Mouse (Mus musculus) liver, embryonic 13.5 days (tissue): ENCODE measurements around the gene H6pd. TPM values are rescaled to one million over a fixed set of nuclear protein-coding genes. Genes with fewer than 3 reads are reported as not detected.
A peak's percentile ranks its signal among the peaks of the same experiment; 100 is the strongest.

Experiments
- ATAC-seq: fragments of 200-750 bp; cut with Nextera tagmentation; 2 replicates; pipeline ENCODE4 v1.8.0; 2017; ENCODE audit warnings: low read depth, mild to moderate bottlenecking, moderate number of reproducible peaks, moderate library complexity
- DNase-seq: peaks from one replicate; pipeline ENCODE4 v3.0.0; 2022
- H3K27ac ChIP-seq: fragments of 300-500 bp; sonication (generic); 2 replicates; pipeline ENCODE4 v1.5.1; 2015; ENCODE audit warnings: moderate library complexity, mild to moderate bottlenecking, inconsistent platforms
- H3K27me3 ChIP-seq: fragments of 300-500 bp; sonication (generic); 2 replicates; pipeline ENCODE4 v1.6.1; 2015; ENCODE audit warnings: mild to moderate bottlenecking, inconsistent platforms
- H3K36me3 ChIP-seq: fragments of 300-500 bp; sonication (generic); 2 replicates; pipeline ENCODE4 v1.6.1; 2015; ENCODE audit warnings: mild to moderate bottlenecking, inconsistent platforms
- H3K4me1 ChIP-seq: fragments of 300-500 bp; sonication (generic); replicated peaks from 2 replicates; pipeline ENCODE4 v1.6.1; 2015; ENCODE audit warnings: inconsistent platforms
- H3K4me2 ChIP-seq: fragments of 300-500 bp; sonication (generic); 2 replicates; pipeline ENCODE4 v1.6.1; 2015; ENCODE audit warnings: inconsistent platforms, mild to moderate bottlenecking, moderate library complexity
- H3K4me3 ChIP-seq: fragments of 300-500 bp; sonication (generic); replicated peaks from 2 replicates; pipeline ENCODE4 v1.5.1; 2015; ENCODE audit warnings: mild to moderate bottlenecking, inconsistent platforms
- H3K9ac ChIP-seq: fragments of 300-500 bp; sonication (generic); 2 replicates; pipeline ENCODE4 v1.6.1; 2015; ENCODE audit warnings: mild to moderate bottlenecking, inconsistent platforms
- H3K9me3 ChIP-seq: fragments of 300-500 bp; sonication (generic); replicated peaks from 2 replicates; pipeline ENCODE4 v1.6.1; 2016; ENCODE audit warnings: inconsistent platforms
- WGBS: fragments of 180-500 bp; shearing (Covaris S2); methylation state at CpG from one replicate; pipeline ENCODE4 v1.1.7; 2015; ENCODE audit not compliant: insufficient replicate concordance; 5-methylcytosine and 5-hydroxymethylcytosine counted together
- polyA plus RNA-seq: library from polyadenylated mRNA; unstranded; fragments of >200 nt; fragmentation: Nextera tagmentation; extraction: Ambion mirVana; gene quantifications from 2 replicates; pipeline ENCODE4 v1.2.1, GENCODE M21; 2015

Gene H6pd
- polyA plus RNA-seq, 1 experiment from 2014 or later = 6.8 TPM

DNA sequence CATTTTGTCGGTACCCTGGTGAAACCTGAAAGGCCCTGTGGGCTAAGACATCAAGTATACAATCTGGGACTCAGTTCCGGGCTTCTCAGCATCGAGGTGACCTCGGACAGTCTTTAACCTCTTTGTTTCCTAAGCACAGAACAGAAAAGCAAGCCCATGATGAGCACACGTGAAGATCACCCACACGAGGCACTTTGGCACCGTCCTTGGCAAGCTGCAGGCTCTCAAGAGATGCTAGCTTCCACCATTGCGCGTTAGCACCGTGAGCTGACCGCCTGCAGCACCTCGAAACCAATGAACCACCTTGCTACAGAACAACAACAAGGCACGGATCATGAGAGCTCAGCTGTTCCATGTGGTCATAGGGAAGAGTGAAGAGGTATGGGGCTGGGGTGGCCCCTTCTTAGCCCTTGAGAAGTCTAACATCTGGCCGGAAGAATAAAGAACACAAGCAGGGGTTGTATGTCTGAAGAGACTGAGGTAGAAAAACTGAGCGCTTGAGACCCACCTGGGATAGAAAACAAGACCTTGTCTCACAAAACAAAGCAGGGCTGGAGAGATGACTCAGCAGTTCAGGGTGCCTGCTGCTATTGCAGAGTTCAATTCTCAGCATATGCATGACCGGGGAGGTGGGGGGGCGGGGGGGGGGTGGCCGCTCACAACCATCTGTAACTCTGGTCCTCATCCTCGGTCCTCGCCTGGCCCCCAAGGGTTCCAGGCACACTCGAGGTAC is 2.5 kb downstream of the H6pd start:
- peak overlapping the region; percentile 39; the same call in 1 of the 2 replicates for H3K27ac ChIP-seq
- H3K9me3 ChIP-seq = no peaks in the 10 kb centered on the region
- no peak for DNase-seq
- H3K4me1 ChIP-seq = peaks cover 73% of the 10 kb centered on the region
- ATAC-seq = no peak
- WGBS = 70% methylated on average over 21 of the region's 21 CpGs
- H3K9ac ChIP-seq = 0 out of 2 replicates have a peak overlapping the region, but pooled peaks have one; percentile 33
- H3K4me2 ChIP-seq = peak overlapping the region; percentile 94
- peaks cover 14% of the 10 kb centered on the region for H3K36me3 ChIP-seq
- H3K4me3 ChIP-seq = no peak overlapping the region
- H3K27me3 ChIP-seq = no peaks in the 10 kb centered on the region

DNA sequence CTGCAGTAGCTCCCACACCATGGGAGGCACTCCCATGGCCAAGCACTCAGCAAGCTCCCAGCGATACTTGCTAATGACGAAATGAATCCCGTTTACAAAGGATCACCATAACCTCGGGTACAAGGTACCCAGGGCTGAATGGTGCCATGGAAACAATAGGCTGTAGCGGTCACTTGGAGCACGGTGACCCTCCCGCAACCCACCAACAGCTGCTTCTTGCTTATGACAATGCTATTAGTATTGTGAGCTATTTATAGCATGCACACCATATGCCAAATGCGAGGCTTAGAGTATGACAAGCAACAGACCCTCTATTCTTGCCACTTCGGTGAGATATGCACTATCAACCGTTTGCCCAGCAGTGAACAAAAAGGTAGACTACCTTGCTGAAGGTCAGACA is 3.6 kb downstream of the H6pd start:
- Histone ChIP-seq H3K4me3 (no peak overlapping the region), H3K27ac (no peak overlapping the region), H3K27me3 (no peaks in the 10 kb centered on the region), H3K4me1 (peaks cover 82% of the 10 kb centered on the region), H3K9me3 (no peaks in the 10 kb centered on the region), H3K9ac (no peak overlapping the region), H3K4me2 (no peak overlapping the region), H3K36me3 (peaks cover 14% of the 10 kb centered on the region)
- ATAC-seq = no peak
- WGBS = 80% methylated on average over 10 of the region's 10 CpGs
- no peak for DNase-seq

GRCm38 (mm10) chr4:150003641-150004040 is 5.2 kb downstream of the H6pd start:
- H3K9ac ChIP-seq = no peak overlapping the region
- WGBS = 75% methylated on average over 4 of the region's 4 CpGs
- no peak overlapping the region; the same call in 1 of the 2 replicates for H3K27ac ChIP-seq
- ATAC-seq (no peak), DNase-seq (no peak)
- no peaks in the 10 kb centered on the region for H3K27me3 ChIP-seq
- no peak overlapping the region for H3K4me3 ChIP-seq
- peaks cover 80% of the 10 kb centered on the region for H3K4me1 ChIP-seq
- H3K36me3 ChIP-seq = peaks cover 14% of the 10 kb centered on the region
- H3K4me2 ChIP-seq = no peak overlapping the region
- H3K9me3 ChIP-seq = no peaks in the 10 kb centered on the region

DNA sequence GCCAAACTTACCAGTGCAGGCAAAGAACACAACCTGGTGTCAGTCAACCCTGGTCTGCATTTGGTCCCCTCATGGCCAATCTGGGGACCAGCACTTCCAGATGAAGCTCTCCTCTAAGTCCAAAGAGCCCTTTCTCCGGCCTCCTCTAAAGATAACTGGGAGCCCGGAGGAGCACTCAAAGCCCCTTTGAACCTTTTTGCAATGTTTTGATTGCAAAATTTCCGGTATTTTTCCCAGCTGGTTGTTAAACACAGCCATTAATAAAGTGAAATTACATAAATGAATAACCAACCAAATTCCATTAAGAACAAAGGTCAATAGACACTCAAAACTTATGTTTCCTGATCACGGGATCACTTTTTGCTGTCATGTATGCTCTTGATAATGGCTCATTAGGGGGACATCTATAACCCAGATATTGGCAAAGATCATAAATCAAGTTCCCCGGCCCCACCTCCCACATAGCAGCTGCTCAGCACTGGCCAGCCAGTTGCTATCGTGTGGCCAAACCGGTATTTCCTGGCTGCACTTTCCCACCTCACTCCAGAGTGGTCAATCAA is 5.7 kb downstream of the H6pd start:
- Histone ChIP-seq H3K4me2 (no peak overlapping the region), H3K27ac (peak overlapping the region; percentile 80), H3K9me3 (no peaks in the 10 kb centered on the region), H3K36me3 (peaks cover 14% of the 10 kb centered on the region), H3K27me3 (no peaks in the 10 kb centered on the region), H3K4me3 (no peak overlapping the region), H3K4me1 (peaks cover 79% of the 10 kb centered on the region), H3K9ac (no peak overlapping the region)
- no peak for DNase-seq
- WGBS = 48% methylated on average over 7 of the region's 7 CpGs
- ATAC-seq = no peak

DNA sequence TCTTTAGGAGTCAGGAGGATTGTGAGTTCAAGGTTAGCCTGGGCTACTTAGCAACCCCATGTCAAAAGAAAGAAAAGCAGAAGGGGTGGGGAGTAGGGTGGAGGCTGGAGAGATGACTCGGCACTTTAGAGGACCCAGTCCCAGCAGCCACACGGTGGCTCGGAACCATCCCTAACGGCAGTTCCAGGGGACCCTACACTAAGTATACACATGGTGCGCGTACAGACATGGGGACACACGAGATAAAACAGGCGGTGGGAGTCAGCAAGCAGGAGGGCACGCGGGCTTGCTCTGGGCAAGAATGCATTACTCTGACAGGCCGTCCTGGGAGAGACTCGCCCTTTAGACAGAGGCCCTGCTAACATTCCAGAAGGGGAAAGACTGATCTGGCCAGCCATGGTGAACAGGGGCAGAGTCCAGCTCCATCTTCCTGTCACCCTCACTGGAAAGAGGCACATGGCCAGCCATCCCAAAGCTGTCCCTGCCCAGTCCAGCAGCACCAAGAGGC is 6.7 kb downstream of the H6pd start:
- 8% methylated on average over 12 of the region's 12 CpGs for WGBS
- ATAC-seq = peak; percentile 72
- Histone ChIP-seq H3K4me2 (peak overlapping the region; percentile 53), H3K27me3 (no peaks in the 10 kb centered on the region), H3K4me1 (peaks cover 79% of the 10 kb centered on the region), H3K27ac (peak overlapping the region; percentile 80), H3K9me3 (no peaks in the 10 kb centered on the region), H3K9ac (peak overlapping the region; percentile 49), H3K36me3 (peaks cover 14% of the 10 kb centered on the region), H3K4me3 (peak overlapping the region; percentile 18; the same call in 1 of the 2 replicates)
- DNase-seq = peak; percentile 42

DNA sequence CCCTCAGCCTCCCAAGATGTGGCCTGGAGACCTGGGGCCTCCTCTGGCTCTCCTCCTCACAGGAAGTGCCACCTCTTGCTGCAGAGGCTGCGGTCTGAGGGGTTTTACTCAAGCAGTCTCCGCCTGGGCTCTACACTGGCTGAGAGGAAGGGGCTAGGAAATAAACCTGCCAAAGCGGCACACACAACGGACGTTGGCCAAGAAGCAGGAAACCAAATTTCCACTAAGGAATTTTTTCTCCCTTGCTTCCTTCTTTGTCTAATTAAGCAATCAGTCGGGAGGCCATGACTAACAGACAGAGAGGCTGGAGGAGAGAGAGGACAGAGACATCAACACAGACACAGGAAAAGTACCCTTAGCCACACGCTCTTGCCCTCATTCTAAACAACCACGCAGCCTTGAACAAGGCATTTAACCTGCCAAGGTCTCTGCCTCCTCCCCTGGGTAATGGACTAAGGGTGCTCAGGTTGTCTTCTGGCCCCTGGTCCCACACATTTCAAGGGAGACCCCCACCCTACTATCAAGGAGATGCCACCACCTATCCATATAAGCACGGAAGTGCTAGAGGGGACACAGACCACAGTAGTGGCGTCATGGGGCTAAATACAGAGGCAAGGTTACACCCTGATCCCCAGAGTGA is 7.5 kb downstream of the H6pd start:
- H3K4me1 ChIP-seq = peaks cover 74% of the 10 kb centered on the region
- peak overlapping the region; percentile 49; the same call in 1 of the 2 replicates for H3K9ac ChIP-seq
- no peaks in the 10 kb centered on the region for H3K9me3 ChIP-seq
- H3K4me3 ChIP-seq = no peak overlapping the region
- H3K4me2 ChIP-seq = peak overlapping the region; percentile 53
- 23% methylated on average over 10 of the region's 10 CpGs for WGBS
- H3K27ac ChIP-seq = peak overlapping the region; percentile 80
- H3K36me3 ChIP-seq = peaks cover 14% of the 10 kb centered on the region
- ATAC-seq (0 out of 2 replicates have a peak, but pooled peaks have one; percentile 5), DNase-seq (no peak)
- H3K27me3 ChIP-seq = no peaks in the 10 kb centered on the region

DNA sequence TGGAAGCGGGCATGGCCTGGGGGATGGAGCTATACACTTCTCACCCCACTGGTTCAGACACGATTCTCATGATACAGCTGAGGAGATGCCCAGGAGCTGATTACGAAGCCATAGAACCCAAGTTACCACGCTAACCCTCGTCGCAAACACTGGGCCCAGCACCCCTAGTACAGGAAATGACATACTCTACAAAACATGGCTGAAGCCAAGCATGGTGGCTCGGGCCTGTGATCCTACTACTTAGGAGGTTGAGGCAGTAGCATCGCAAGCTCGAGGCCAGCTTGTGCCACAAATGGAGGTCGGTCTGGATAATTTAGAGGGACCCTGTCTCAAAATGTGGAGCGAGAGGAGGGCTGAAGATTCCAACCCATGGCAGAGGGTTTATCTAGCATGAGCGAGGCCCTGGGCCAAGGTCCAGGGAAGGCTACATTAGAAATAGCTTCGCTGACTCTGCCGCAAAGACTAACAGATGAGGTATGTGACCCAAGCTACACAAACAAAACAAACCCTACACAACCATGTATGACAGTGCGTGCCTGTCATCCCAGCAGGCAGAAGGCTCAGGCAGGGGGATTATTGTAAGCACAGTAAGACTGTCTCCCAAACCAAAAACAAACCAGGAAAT is 8.8 kb downstream of the H6pd start:
- H3K36me3 ChIP-seq = peaks cover 10% of the 10 kb centered on the region
- 73% methylated on average over 15 of the region's 15 CpGs for WGBS
- no peak overlapping the region for H3K9ac ChIP-seq
- no peaks in the 10 kb centered on the region for H3K9me3 ChIP-seq
- DNase-seq (no peak), ATAC-seq (no peak)
- H3K4me3 ChIP-seq = no peak overlapping the region
- H3K27me3 ChIP-seq = no peaks in the 10 kb centered on the region
- H3K27ac ChIP-seq = no peak overlapping the region
- H3K4me2 ChIP-seq = 0 out of 2 replicates have a peak overlapping the region, but pooled peaks have one; percentile 1
- peaks cover 70% of the 10 kb centered on the region for H3K4me1 ChIP-seq

DNA sequence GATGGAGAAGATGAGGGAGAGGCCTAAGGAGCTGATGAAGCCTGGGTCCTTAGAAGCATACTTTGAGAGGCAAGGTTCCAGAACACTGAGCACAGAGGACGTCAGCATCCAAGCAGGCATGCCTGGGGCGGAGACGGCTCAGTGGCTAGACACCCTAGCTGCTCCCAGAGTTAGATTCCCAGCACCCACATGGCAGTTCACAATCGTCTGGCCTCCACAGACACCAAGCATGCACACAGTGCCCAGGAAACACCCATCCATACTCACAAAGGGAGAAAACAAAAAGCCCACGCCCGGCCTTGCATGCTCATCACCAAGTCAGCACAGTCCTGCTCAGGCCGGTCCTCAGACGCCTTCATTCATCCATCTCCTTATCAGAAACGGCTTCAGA is 9.3 kb downstream of the H6pd start:
- H3K36me3 ChIP-seq = peaks cover 9% of the 10 kb centered on the region; the same call in 1 of the 2 replicates
- 64% methylated on average over 9 of the region's 9 CpGs for WGBS
- DNase-seq = no peak
- no peak overlapping the region for H3K27ac ChIP-seq
- H3K9me3 ChIP-seq = no peaks in the 10 kb centered on the region
- no peak overlapping the region for H3K4me3 ChIP-seq
- H3K4me1 ChIP-seq = peaks cover 70% of the 10 kb centered on the region
- no peak overlapping the region for H3K4me2 ChIP-seq
- no peak for ATAC-seq
- no peaks in the 10 kb centered on the region for H3K27me3 ChIP-seq
- H3K9ac ChIP-seq = no peak overlapping the region

GRCm38 (mm10) chr4:149998786-149999509 is 9.9 kb downstream of the H6pd start:
- no peak for ATAC-seq
- 83% methylated on average over 14 of the region's 14 CpGs for WGBS
- no peaks in the 10 kb centered on the region for H3K9me3 ChIP-seq
- no peak overlapping the region for H3K27ac ChIP-seq
- H3K4me2 ChIP-seq = no peak overlapping the region
- no peak overlapping the region for H3K4me3 ChIP-seq
- H3K9ac ChIP-seq = no peak overlapping the region
- H3K36me3 ChIP-seq = peaks cover 14% of the 10 kb centered on the region
- DNase-seq = no peak
- H3K27me3 ChIP-seq = no peaks in the 10 kb centered on the region
- H3K4me1 ChIP-seq = peaks cover 68% of the 10 kb centered on the region

GRCm38 (mm10) chr4:149997999-149998398 is 10.8 kb downstream of the H6pd start:
- Histone ChIP-seq H3K4me2 (no peak overlapping the region), H3K36me3 (peaks cover 19% of the 10 kb centered on the region), H3K27ac (no peak overlapping the region), H3K27me3 (no peaks in the 10 kb centered on the region), H3K9ac (no peak overlapping the region), H3K4me3 (no peak overlapping the region), H3K4me1 (peaks cover 58% of the 10 kb centered on the region), H3K9me3 (no peaks in the 10 kb centered on the region)
- ATAC-seq (no peak), DNase-seq (no peak)
- WGBS = 60% methylated on average over 10 of the region's 10 CpGs
